Mouse (Mus musculus) lung, postnatal 0 days (tissue): ENCODE results near the gene Stag1.

Experiments
- CTCF ChIP-seq: IDR thresholded peaks from 2 replicates; pipeline ENCODE4 v1.5.1; 2016; ENCODE audit warnings: antibody characterized with exemption, mild to moderate bottlenecking
- EP300 ChIP-seq: IDR thresholded peaks from 2 replicates; pipeline ENCODE4 v1.6.1; 2016; ENCODE audit warnings: antibody characterized with exemption, mild to moderate bottlenecking, control low read depth

DNA sequence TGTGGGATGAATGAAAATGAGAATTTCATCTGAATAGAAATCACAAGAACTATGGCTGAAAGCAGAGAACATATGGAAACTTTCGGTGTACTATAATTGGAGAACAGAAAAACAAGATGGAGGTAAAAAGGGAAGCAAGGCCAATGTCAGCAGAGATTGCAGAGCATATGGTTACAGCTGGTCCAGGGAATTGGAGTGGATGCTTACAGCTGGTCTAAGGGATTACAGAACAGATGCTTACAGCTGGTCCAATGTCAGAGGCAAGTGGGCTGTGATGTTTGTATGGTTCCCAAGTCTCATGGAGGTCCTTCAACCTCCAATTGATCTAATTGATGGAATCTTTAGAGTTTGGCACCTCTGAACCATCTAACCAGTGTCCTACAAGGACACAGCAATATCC lies 4.5 kb downstream of the Stag1 start:
- no peak for TF ChIP-seq CTCF
- peak; percentile 37; the same call in 1 of the 2 replicates for TF ChIP-seq EP300
